Mouse (Mus musculus) heart, adult 8-10 months (tissue): ENCODE data around the gene Tbc1d22a. TPM values are rescaled to one million over a fixed set of nuclear protein-coding genes. Genes with fewer than 3 reads are reported as not detected.

Experiments
- DNase-seq: peaks from one replicate; pipeline ENCODE4 v3.0.0; 2022; ENCODE audit warnings: low spot score
- total RNA-seq, 4 experiments: library from RNA; stranded (reverse); gene quantifications; 2 replicates each; pipeline ENCODE4 v1.2.4; 2022

Gene Tbc1d22a
- total RNA-seq, 4 experiments from 2014 or later: 24.9 to 30.8 (median 27.7) TPM

DNA sequence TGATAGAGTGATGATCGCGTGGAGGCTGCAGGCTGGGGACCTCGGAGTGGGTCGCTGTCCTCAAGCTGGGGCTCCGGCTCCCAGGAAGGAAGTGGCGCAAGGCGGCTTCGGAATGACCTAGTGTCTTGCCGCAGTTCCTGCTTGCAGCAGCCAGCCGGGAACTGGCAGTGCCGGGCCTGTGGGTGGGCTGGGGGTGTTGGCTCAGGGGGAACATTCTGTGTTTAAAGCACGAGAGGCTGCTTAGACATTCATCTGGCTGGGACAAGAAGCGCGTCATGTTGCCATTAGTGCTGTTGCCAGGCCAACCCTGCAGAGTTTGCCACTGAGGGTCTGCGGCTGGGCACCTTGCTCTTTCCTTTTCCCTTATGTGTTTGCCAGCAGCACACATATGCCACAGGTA, 63.2 kb downstream of the Tbc1d22a start:
- DNase-seq: no peak

DNA sequence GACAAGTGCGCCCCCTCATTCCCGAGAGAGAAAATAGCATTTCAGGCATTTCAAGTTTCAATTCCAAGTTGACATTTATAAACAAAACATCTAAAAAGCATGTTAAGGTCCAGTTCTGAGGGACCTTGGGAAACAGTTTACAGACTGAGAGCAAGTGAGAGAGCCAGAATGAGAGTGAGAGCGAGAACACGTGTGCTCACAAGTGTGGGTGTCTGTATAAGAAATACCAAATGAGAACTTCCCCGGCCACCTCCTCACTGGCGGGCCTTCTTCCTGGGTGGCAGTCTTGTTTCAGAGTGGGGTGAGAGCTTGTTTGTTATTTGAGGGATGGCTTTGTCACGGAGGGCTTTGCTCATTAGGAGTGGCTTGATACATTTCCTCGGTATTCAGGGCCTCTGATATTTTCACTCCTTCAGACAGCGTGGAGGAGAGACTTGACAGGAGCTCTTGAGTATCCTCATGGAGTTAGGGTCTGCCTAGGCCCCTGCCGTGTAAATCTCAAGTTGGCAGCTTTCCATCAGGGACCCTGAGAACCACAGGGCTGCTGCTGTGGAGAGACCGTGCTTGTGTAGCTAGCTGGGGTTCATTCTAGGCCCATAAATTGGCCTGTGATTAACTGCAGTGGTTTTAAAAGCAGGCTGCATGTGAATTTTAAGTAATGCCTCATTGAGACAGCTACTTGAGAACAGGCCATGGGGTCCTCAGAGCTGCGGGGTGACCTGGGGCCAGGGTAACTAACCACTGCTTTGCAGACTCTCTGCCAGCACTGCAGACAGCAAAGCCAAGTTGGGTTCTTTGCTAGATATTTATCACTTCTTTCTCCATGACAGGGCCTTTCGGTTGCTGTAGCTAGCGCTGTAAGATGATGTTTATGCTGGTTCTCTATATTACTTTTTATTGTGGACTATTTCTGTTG, 65.1 kb downstream of the Tbc1d22a start:
- DNase-seq: no peak

DNA sequence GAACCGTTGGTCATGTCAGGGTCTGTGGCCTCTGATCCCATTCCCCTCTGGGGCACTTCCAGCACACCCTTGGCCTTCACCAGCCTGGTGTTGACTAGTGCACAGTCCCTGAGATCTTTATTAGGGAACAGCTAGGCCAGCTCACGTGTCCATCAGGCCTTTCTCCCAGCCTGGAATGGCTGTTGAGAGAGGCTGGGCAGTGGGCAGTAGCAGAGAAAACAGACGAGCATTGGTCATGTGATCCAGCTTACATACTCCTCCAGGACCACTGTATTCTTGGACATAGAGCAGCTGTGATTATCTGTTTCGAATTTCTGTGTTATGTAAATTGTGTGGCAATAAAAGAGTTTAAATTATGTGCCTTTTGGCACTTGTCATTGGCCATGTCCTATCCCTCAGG, 65.9 kb downstream of the Tbc1d22a start:
- no peak for DNase-seq

DNA sequence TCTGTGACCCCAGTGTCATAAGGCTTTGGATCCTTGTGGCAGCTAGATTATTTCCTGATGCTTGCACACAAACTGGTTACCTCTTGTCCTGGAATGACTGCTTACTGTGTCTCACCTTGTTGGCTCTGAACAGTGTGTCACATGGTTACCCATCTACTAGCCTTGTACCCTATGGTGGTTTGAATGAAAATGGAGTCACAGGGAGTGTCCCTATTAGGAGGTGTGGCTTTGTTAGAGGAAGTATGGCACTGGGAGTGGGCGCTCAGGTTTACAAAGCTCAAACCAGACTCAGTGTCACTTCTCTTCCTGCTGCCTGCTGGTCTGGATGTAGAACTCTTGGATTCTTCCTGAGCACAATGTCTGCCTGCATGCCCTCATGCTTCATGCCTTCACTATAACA, 69.0 kb downstream of the Tbc1d22a start:
- no peak for DNase-seq

DNA sequence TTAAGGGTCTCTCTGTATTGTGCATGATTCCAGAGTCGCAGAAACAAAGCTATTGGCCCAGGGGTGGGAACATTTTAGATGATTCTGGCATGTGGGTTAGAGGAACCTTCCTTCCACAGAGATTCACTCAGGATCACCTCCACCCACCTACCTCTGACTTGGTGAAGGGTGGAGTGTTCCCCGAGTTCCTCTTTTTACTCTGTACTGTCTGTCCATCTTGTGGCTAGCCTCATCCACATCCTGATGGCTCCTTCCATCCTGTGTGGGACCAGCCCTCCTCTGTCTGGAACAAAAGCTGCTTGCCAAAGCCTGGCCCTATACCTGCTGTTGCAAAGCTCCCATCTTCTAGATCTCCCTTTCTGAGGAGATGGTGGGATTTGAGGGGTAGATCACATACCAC, 71.0 kb downstream of the Tbc1d22a start:
- DNase-seq: no peak

DNA sequence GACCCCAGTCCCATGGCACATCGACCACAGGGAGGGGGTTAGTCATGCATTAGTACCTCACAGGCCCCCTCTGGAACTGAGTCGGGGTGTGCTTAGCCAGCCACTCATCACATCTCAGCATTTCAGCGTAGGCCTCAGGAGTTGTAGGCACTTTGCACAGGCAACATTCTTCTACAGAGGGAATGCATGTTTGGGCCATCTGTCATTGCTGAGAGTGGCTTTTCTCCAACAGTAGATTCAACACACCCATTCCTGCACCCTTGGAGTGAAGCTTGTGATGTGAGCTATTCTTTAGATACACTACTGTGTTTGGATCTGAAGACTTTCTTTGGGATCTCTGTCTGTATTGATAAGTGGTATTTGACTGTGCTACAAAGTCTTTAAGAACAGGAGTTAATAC, 75.8 kb downstream of the Tbc1d22a start:
- no peak for DNase-seq

DNA sequence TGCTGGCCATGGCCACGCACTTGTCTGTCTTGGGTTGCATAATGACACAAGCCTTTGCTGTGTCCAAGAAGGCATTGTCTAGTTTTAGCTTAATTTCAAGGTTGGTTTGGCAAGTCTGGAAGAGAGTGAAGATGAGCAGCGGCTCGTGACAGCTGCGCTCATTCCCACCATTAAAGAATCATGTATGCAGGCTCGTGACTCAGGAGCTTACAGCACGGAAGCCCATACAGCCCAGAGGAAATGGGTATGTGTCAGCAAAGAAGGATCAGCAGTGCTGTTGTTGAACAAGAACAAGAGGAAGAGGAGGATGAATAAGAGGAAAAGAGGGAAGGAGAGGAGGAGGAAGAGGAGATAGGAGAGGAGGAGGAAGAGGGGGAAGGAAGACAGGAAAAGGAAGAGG, 78.0 kb downstream of the Tbc1d22a start:
- no peak for DNase-seq

DNA sequence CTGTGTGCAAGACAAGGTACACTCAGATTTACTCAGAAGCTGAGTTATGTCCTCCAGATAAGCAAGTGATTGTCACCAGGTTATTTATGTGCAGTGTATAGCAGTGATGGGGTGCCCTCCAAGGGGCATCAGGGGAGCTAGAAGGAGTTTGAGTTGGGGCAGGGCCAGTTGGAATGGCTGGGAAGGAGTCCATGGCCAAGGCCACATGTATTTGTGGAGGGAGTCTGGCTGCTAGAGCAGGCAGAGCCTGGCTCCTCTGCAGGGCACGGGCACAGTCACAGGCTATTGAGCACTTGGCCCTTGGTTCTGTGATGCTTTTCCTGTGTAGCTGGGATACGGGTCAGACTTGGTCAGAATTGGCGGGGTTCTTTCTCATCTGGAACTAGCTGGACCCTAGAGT, 80.2 kb downstream of the Tbc1d22a start:
- no peak for DNase-seq

DNA sequence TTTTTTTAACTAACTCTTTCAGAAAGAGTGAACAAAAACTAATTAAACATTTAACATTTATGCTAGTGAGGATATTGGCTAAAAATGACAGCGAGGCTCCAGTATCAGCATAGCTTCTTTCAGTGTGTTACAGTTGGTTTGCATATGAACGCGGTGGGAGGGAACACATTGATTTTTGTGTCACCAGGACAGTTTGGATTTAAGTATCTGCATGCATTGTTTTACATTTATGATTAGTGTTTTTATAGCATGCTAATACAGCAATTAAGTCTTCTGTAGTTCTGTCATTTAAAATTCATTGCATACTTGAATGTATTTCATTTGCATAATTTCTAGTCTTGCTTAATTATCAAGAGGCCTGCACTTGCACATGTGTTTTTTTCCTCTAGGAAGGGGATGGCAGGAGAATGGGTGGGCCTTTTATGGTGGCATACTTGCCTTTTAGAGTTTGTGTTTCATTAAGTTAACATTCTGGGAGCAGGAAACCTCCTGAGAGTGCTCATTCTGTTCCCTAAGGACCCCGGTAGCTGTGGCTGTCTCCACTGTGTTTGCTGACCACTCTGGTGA, 81.5 kb downstream of the Tbc1d22a start:
- DNase-seq: no peak

DNA sequence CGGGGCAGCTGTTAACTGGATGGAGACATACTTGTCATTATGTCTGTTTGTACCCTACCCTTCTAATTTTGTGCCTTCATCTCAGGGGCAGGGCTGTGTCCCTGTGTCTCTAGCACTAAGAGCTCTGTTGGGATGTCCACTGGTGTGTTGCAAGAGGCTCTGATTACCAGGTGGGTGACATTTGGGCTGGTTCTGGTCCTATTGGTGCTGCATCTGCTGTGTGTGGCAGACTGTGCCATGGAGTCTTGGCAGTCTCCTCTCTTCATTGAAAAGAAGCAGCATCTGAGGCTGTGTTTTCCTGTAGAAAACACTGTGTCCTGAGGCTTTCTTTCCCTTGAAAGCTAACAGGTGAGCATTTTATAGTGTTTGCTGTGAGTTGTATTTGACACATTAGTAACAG, 83.0 kb downstream of the Tbc1d22a start:
- DNase-seq: no peak

DNA sequence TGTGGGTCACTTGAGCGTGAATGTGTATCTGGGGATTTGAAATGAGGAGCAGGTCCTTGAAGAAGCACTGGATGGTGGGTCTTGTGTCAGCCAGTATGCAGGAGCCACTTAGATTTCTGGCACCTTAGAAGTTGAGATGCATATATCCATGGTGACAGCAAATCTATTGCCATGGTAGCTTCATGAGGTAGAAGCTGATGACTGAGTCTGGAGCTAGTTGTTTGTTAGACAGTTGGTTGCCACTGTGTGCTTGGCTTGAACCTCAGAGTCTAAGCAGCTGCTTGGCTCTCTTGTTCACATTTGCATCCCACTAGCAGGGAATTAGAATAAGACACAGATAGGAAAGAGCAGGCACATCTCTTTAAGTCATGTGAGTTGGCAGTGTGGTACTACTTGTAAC, 89.6 kb downstream of the Tbc1d22a start:
- no peak for DNase-seq

DNA sequence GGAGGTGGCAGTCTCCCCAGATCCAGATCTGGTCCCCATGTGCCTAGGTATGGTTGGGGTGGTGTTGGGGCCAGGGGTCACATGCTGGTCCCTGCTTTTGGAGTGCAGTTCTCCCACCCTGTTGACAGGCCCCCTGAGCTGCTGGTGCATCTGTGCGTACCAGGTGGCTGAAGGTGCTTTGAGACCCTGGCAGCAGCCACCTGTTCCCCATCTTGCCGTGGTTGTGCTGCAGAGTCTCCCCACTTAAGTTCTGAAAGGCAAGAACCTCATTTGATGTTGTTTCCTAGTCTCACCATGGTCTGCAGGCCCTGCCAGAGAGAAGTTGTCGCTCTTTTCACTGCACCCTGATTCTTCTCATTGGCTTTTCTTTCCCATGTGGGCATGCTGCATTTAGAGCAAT, 90.6 kb downstream of the Tbc1d22a start:
- no peak for DNase-seq

DNA sequence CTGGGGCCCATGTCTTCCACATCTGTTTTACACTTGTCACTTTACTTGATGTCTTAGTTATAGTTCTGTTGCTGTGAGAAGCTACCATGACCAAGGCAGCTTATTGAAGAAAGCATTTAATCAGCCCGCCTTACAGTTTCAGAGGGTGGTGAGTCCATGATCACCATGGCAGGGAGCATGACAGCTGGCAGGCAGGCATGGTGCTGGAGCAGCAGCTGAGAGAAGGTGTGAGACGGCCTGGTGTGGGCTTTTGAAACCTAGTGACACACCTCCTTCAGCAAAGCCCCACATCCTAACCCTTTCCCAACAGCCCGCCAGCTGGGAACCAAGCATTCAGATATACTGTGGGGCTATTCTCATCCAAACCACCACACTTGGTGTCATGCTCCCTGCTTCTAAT, 91.0 kb downstream of the Tbc1d22a start:
- DNase-seq: no peak

DNA sequence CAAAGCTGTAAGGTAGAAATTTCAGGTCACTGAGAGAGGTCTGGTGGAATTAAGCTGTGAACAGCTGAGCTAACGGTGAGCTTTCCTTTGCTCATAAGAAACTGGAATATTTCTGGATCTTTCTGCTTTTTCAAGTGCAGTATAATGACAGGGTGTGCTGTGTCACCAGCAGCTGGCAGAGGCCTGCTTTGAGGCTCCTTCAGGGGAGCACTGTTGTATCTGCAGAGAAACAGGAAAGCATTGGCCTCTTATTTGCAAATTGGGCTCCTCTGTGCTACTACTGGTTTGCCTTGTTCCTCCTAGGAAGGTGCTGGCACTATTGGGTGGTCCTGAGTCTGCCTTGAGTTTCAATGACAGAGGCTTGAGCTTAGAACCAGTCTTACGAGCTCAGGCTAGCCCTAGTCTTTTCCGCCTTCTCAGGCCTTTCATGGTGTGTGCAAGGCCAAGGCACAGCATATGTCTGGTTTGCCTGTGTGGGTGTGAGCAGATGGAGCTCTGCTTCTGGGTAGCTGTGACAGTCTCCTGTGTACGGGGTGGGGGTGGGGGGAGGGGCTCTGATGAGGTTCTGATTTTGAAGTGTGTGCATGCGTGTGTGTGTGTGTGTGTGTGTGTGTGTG, 95.1 kb downstream of the Tbc1d22a start:
- no peak for DNase-seq

DNA sequence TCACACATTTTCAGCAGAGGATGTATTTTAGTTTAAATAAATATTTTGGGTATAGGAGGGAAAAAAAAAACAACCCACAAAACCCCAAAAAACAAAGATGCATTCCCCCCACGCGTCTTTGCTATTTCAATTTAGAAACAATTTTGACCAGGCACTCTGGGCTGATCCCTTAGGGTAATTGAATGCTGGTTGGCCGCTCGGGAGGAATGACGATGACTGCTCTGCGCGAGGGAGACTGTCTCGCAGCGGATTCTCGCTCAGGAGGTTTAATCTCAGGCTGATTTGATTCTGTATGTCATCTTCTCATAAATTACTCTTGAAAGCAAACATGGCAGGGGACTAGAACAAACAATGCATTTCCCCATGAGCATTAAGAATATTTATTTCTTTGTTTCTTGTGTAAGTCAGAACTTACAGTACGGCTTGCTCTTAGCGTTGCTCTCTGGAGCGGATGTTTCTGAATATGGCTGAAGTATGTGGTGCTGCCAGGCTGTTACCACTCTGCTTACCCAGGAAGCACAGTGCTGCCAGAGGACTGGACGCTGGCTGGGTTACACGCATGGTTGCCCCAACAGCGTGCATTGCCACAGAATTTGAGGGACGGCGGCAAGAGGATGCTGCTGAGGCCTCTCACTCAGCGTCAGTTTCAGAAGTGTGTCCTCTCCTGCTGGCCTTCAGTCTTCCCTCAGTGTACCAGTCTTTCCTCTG, 106.7 kb downstream of the Tbc1d22a start:
- no peak for DNase-seq

DNA sequence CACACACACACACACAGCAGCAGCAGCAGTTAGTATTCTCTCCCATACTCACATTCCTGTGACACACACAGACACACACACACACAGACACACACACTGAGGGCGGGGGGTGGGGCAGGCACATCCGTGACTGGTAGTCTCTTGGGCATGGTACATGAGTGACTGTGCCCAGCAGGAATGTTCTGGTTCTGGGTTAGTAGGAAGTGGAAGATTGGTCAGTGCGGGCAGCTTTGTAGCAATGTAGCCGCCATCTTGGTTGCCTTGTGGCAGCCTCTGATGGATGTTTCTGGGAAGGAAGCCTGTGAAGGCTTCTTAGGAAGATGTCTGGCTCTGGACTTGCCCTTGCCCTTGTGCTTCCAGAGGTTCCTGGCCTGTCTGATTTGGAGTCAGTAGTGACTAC, 112.1 kb downstream of the Tbc1d22a start:
- DNase-seq: no peak

DNA sequence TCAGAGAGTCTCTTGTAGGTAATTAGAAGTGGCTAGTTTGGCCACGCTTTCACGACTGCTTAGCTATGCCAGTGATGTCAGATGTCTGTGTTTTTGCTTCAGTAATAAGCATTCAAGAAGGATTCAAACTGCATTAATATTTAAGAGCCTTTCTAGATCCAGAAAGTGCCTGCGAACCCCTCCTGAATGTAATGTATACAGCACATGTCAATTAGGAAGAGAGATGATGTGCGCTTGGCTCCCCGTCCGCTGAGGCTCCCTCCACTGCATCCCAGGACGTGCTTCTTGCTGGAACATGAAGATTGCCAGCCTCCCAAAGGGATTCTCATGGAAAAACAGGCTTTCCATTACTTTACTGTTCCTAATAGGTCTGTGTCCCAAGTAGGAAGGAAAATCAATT, 115.7 kb downstream of the Tbc1d22a start:
- no peak for DNase-seq

DNA sequence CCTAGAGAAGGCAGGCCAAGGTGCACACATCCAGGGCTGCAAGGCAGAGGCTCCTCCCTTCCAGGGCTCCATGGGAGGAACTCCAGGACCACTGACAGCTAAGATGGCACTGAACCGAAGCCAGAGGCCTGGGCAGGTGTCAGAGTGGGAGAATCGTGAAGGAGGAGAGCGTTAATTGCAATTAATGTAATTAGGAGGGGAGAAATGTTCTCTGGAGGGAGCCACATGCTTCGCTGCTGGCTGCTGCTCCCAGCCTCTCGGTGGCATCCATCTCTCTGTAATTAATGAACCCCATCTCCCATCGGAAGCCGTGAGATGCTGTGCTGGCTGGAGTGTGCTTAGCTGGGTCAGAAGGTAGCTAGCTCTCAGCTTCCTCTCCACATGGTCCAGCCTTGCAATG, 116.2 kb downstream of the Tbc1d22a start:
- no peak for DNase-seq

DNA sequence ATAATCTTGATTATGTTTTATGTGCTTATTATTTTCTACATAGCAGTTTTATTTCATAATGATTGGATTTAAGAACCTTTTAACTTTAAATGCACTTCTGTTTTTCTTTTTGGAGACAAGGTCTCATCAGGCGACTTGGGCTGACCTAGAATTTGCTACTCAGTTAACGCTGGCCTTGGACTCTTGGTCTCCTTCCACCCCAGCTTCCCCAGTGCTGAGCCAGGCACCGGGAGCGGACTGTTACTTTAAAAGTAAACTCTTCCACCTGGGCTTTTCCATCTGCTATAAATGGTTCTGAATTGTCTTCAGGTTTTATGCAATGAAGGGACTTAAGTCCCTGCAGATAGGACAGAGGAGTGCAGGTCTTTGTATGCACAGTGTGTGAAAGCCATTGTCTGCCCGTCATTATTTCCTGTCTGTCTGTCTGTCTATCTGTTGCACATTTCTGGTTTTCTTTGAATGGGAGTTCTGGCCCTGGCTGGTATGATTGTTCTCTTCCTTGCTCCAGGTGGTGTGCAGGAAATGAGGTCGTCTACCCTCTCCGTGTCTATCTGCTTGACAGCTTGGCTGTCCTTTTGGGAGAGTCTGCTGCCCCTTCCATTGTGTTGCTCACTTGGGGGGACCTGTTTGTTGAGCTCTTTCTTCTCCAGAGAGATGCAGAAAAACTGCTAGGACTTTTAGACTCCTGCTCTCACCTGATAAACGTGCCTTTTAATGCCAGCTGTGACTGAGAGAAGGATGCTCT, 117.4 kb downstream of the Tbc1d22a start:
- no peak for DNase-seq

DNA sequence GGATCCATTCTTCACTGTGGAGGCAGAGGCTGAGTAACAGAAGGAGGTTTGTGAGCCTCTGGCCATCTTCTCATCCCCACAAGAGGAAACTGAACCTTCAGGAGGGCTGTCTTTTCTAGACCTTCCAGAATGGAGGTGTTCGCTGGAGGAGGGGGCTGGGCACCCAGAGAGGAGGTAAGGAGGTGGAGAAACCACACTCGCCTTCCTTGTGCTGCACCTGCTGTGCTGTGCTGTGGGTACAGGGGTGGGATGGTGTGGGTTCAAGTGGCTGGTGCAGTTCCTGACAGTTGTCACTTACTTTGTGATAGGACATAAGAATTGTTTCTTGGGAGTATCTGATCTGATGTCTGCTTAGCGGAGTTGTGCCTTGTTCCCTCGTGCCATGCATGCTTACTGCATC, 118.9 kb downstream of the Tbc1d22a start:
- no peak for DNase-seq

DNA sequence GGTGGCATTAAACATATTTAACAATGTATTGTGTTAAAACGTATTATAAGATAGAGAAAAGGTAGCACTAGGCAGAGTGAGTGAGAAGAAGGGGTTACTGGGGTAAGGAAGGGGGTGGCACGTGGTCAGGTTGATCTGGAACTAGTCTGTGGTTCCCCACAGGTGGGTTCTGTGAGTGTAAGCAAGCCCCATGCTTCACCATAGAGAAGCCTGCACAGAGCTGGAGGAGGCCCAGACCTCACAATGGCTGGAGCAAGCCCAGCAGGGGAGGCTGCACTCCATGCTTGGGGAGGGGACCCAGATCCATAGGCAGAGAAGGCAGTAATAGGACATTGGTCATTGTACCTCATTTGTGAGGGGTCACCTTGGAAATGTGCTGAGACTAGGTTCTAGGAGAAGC, 119.3 kb downstream of the Tbc1d22a start:
- no peak for DNase-seq

DNA sequence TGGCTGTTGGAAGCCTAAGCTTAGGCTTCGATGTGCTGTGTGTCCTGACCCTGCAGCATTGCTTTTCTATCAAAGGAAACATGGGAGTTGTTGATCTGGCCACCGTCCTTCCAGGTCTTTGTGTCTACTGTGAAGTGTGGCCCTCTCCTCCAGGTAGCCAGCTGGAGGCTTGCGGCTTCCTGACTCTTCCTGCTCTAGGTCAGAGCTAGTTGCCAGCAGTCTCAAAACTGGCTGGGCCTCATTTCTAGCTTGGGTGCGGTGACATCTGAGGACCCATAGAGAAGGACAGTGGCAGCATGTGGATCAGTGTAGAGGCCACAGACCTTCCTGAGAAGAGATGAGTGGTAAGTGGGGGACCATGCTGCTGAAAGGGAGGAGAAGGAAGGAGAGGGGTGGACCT, 120.0 kb downstream of the Tbc1d22a start:
- no peak for DNase-seq
